Mouse (Mus musculus): ENCODE measurements at regions not wholly inside any gene's neighbourhood (a gene's known extent, or its start where the extent isn't known, plus 50 kb on each side); places are given as distances from the start of the nearest gene placed in this dataset.

DNA sequence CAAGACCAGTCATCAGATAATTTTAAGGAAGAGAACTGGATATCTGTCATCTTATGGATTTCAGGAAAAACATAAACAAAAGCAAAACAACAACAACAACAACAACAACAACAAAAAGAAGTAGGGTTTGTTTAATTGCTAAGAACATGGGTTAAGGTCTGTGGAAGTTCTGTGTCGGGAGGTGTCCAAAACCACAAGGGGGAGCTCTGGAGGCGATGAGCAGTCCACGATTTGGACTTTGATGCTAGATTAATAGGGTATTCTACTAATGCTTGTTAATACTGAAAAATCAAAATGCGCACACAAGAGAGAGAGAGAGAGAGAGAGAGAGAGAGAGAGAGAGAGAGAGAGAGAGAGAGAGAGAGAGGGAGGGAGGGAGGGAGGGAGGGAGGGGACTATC lies 692.0 kb upstream of the Car10 start:
- DNase-seq: peak; percentile 36

DNA sequence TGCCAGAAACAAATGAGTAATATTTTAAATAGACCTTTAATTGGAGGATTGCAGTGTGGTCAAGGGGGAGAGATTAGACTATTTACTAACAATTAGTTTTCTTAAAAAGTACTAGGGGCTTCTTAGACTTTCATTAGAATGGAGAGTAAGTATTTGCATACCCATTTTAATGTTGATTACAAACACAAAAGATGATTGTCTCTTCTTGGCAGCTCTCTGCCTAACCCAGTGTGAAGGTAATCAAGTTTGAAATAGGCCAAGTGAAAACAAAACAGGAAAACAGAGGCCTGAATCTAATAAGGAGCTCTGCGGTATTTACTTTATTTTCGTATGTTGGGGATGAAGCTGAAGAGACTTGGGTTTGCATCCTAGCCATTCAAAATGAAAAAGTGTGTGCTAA lies 646.5 kb upstream of the Car10 start:
- DNase-seq: no peak

DNA sequence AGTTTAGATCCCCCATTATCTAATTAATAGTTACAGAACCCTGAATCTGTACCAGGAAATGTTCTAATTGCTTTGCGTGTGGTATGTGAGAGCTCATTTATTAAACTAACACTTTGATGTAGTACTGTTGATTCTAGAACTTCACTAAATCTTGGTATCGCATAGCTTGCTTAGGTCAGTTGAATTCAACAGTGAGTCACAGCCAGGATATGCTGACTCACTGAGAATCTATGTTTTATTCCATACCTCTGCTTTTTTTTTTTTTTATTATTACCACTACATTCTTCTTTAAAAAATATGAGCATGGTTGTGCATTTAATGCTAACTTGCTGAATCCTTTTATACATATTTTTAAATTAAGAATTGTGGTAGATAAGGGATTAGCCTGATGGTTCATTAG lies 602.5 kb upstream of the Car10 start:
- no peak for DNase-seq

All from kidney, postnatal 10 days (tissue).